Mouse (Mus musculus): ENCODE data around the gene Cacfd1. TPM values are rescaled to one million over a fixed set of nuclear protein-coding genes. Genes with fewer than 3 reads are reported as not detected.

Gene Cacfd1
- total RNA-seq, 1 experiment from 2014 or later, result 53.5 TPM

Other genes starting within 250 kb of the Cacfd1 start
- not detected in 2 replicates for gene Abo, start 144.9 kb upstream of the Cacfd1 start, total RNA-seq (2021)
- 32.1 and 33.7 TPM in 2 replicates for gene Surf6, start 107.0 kb upstream of the Cacfd1 start, total RNA-seq (2021)
- gene Med22, start 99.2 kb upstream of the Cacfd1 start, total RNA-seq (2021), result 43.2 and 54.2 TPM in 2 replicates
- 481 and 517 TPM in 2 replicates for gene Rpl7a, start 99.2 kb upstream of the Cacfd1 start, total RNA-seq (2021)
- 44.2 and 45.9 TPM in 2 replicates for gene Surf2, start 93.6 kb upstream of the Cacfd1 start, total RNA-seq (2021)
- 109 and 117 TPM in 2 replicates for gene Surf1, start 93.4 kb upstream of the Cacfd1 start, total RNA-seq (2021)
- 152 and 210 TPM in 2 replicates for gene Surf4, start 76.0 kb upstream of the Cacfd1 start, total RNA-seq (2021)
- gene Stkld1, start 75.9 kb upstream of the Cacfd1 start, total RNA-seq (2021), result 0.33 TPM in 1 of 2 replicates, not detected in the other
- gene Rexo4, start 45.5 kb upstream of the Cacfd1 start, total RNA-seq (2021), result 40.5 and 51.1 TPM in 2 replicates
- not detected in 2 replicates for gene Adamts13, start 36.5 kb upstream of the Cacfd1 start, total RNA-seq (2021)
- gene Slc2a6, start 18.1 kb downstream of the Cacfd1 start, total RNA-seq (2021), result 0.71 and 0.97 TPM in 2 replicates
- not detected in 2 replicates for gene Mymk, start 62.3 kb downstream of the Cacfd1 start, total RNA-seq (2021)
- 17.4 and 17.9 TPM in 2 replicates for gene Adamtsl2, start 69.5 kb downstream of the Cacfd1 start, total RNA-seq (2021)
- 1.6 and 2.3 TPM in 2 replicates for gene Fam163b, start 132.6 kb downstream of the Cacfd1 start, total RNA-seq (2021)
- 324 and 373 TPM in 2 replicates for gene Dbh, start 155.3 kb downstream of the Cacfd1 start, total RNA-seq (2021)
- gene Sardh, start 238.4 kb downstream of the Cacfd1 start, total RNA-seq (2021), result 8.3 and 17.7 TPM in 2 replicates